Comparison of ENCODE assay signal across 17 mouse cellular contexts in the genomic region with DNA sequence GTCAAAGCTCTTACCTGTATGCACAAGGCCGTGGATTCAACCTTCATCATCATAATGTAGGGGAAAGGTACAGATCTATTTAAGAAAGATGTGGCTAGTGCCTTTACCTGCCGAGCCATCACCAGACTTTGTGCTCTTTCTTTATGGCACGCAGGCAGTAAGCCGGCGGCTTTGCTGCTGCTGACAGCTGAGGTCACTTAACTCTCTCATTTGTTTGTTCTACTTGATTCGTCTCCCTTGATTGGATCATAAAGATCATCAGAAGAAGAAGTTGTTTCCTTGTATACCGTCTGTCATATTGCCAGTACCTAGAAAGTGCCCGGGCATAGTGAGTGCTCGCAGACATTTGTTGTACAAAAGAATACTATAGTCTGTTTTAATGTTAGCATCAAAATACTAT.
DNase-seq lines count a peak whose midpoint lies in the region; ATAC-seq lines count a peak whose summit lies in the region.
"Had no signal": no experiment of that assay in that cellular context is flagged by ENCODE, and none has a peak within 500 bp of the region (broad histone marks: within the 10 kb centered on the region; RNA-seq: fewer than 3 reads in every experiment).

No protein-coding gene starts in this region.

- no peaks in the 10 kb centered on the region for H3K9me3 ChIP-seq in intestine, embryonic 14.5 days (ENCODE audit: control insufficient read depth, low read length)
- no peaks in the 10 kb centered on the region for H3K9me3 ChIP-seq in intestine, embryonic 16.5 days (ENCODE audit: control insufficient read depth, low read length)
- H3K9me3 ChIP-seq: embryonic facial prominence, embryonic 12.5 days; forebrain, embryonic 15.5 days; G1E; heart, embryonic 13.5 days had no signal

- no peak for ATAC-seq in intestine, embryonic 14.5 days (replicated peaks; ENCODE audit: low FRiP score, low TSS enrichment, low read depth)
- ATAC-seq in intestine, embryonic 16.5 days, result peak; percentile 53; the same call in 1 of the 2 replicates
- ATAC-seq: forebrain, embryonic 15.5 days had no signal

- H3K9ac ChIP-seq in intestine, embryonic 14.5 days (ENCODE audit: low read length), result no peak overlapping the region
- no peak overlapping the region for H3K9ac ChIP-seq in intestine, embryonic 16.5 days (ENCODE audit: low read depth, low read length)
- H3K9ac ChIP-seq: embryonic facial prominence, embryonic 12.5 days; forebrain, embryonic 15.5 days; heart, embryonic 13.5 days had no signal

- 70% methylated on average over 9 of the region's 9 CpGs for WGBS in intestine, embryonic 14.5 days
- WGBS in intestine, embryonic 16.5 days, result 60% methylated on average over 9 of the region's 9 CpGs

- no peak for DNase-seq in intestine, embryonic 14.5 days (ENCODE audit: low spot score)
- peak; percentile 33 for DNase-seq in thymus, postnatal 14 days
- no peak for DNase-seq in cerebellum, adult 8-10 months
- no peak for DNase-seq in ovary, adult 18-20 months (ENCODE audit: low spot score)
- DNase-seq in right cerebral cortex, postnatal 14 days, result no peak
- DNase-seq: adrenal gland, adult 8-10 months; cerebellum, adult 11 months; cerebellum, adult 9-10 months; cerebellum, postnatal 25 days; gastrocnemius, postnatal 36 days; heart, adult 11 months; heart, postnatal 36 days had no signal

- H3K4me1 ChIP-seq in intestine, embryonic 14.5 days (replicated peaks; ENCODE audit: control insufficient read depth, insufficient read depth, low read length), result no peaks in the 10 kb centered on the region
- peaks cover 5% of the 10 kb centered on the region; the same call in 1 of the 2 replicates for H3K4me1 ChIP-seq in intestine, embryonic 16.5 days (ENCODE audit: control insufficient read depth, insufficient read depth, low read length)
- H3K4me1 ChIP-seq: embryonic facial prominence, embryonic 12.5 days; forebrain, embryonic 15.5 days; heart, embryonic 13.5 days had no signal

- H3K4me2 ChIP-seq in intestine, embryonic 14.5 days (ENCODE audit: low read length), result no peak overlapping the region
- no peak overlapping the region for H3K4me2 ChIP-seq in intestine, embryonic 16.5 days (ENCODE audit: low read depth, low read length)
- H3K4me2 ChIP-seq: embryonic facial prominence, embryonic 12.5 days; forebrain, embryonic 15.5 days; heart, embryonic 13.5 days had no signal

- H3K27ac ChIP-seq in intestine, embryonic 14.5 days (ENCODE audit: low read depth), result peak overlapping the region; percentile 22; the same call in 1 of the 2 replicates
- peak overlapping the region; percentile 69 for H3K27ac ChIP-seq in intestine, embryonic 16.5 days (ENCODE audit: low read length)
- H3K27ac ChIP-seq: embryonic facial prominence, embryonic 12.5 days; forebrain, embryonic 15.5 days; heart, embryonic 13.5 days had no signal

- H3K4me3 ChIP-seq in intestine, embryonic 14.5 days (ENCODE audit: low read depth, low read length), result no peak overlapping the region
- no peak overlapping the region for H3K4me3 ChIP-seq in intestine, embryonic 16.5 days (ENCODE audit: low read length)
- H3K4me3 ChIP-seq: embryonic facial prominence, embryonic 12.5 days; forebrain, embryonic 15.5 days; heart, embryonic 13.5 days had no signal

- no peaks in the 10 kb centered on the region for H3K27me3 ChIP-seq in intestine, embryonic 14.5 days (replicated peaks; ENCODE audit: control insufficient read depth, insufficient read depth, low read length)
- no peaks in the 10 kb centered on the region for H3K27me3 ChIP-seq in intestine, embryonic 16.5 days (replicated peaks; ENCODE audit: control insufficient read depth, insufficient read depth, low read length)
- H3K27me3 ChIP-seq: embryonic facial prominence, embryonic 12.5 days; forebrain, embryonic 15.5 days; heart, embryonic 13.5 days had no signal

- H3K36me3 ChIP-seq in intestine, embryonic 14.5 days (ENCODE audit: control insufficient read depth, insufficient read depth, low read length), result no peaks in the 10 kb centered on the region
- H3K36me3 ChIP-seq in intestine, embryonic 16.5 days (ENCODE audit: control insufficient read depth, insufficient read depth, low read length), result no peaks in the 10 kb centered on the region; the same call in none of the 2 replicates
- H3K36me3 ChIP-seq: embryonic facial prominence, embryonic 12.5 days had no signal
